Mouse (Mus musculus) forelimb bud, embryonic 11.5 days (tissue): ENCODE data around the gene 9830107B12Rik.

Experiments
- DNase-seq: peaks from one replicate; pipeline ENCODE4 v3.0.0-alpha.2; 2012; ENCODE audit warnings: low read depth, low spot score

Gene 9830107B12Rik

DNA sequence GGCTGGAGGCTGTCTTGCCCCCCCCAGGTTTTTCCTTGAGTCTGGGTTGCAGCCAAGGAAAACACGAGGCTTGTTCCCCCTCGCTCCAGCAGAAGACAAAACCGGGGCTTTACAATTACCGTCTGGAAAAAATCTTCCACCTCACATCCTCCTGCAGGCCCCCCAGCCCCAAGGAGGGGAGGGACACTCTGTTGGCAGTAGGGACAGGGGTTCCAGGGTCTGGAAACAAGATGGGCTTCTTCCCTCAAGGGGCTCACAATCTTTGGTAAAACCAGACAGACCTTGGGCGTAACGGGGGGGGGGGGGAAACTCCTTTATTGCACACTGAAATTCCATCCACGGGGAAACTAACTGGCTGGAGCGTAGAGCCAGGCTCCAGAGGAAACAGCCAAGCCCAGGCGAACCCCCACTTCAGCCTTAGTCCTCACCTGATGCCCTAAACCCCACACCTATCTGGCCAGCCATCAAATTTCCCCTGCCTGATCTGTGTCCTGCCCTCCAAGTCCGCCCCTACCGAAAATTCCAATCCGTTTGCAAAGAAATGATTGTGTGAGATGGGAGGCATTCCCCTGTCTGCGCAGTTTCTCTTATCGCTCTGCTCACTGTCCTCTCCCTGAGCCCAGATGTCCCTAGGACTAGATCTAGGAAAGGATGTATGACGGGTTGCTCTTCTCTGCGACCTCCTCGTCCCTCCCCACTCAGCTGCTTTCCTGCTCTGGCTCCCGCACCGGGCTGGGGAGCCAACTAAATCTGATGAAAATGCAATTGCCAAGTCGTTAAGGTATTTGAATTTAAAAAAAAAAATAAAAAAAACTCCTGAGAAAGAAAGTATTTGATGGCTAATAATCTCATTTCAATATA, 51.0 kb downstream of the 9830107B12Rik start:
- DNase-seq: no peak

DNA sequence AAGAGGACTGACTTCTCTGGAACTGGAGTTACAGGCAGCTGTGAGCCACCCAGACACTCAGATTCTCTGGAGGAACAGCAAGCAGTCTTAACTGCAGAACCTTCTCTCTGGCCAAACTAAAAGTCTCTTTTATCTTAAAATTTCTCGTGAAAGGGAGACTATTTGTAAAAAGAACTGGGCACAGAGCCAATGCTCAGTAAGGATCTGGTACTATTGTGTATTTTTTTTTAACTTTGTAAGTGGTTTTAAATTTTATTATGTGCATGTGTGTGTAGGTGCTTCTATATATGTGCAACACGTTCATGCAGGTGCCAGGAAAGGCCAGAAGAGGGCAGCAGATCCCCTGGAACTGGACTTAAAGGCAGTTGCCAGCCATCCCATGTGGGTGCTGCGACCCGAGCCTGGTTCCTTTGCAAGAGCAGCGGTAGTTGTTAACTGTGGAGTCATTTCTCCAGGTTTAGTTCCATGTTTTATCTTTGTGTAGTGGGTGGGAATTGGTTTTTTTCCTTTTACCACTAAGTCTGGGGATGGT, 52.7 kb downstream of the 9830107B12Rik start:
- DNase-seq: no peak

DNA sequence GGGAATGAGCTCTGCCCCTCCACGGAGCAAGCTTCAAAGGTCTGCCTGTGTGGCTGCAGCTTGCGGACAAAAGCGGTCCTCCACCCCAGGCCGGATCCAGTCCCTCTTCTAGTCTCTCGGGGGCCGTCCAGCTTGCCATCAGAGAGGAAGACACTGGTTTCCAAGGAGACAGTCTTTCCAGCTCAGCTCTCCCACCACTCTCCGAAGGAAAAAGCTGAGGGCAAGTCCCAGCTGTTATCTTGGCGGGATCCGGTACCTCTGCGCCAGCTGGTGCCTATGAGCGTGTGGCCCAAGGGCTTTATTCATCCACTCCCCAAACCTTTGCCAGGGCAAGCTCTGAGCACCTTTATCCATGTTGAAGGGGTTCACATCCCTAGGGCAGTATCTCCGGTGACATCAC, 55.8 kb downstream of the 9830107B12Rik start:
- DNase-seq: no peak

DNA sequence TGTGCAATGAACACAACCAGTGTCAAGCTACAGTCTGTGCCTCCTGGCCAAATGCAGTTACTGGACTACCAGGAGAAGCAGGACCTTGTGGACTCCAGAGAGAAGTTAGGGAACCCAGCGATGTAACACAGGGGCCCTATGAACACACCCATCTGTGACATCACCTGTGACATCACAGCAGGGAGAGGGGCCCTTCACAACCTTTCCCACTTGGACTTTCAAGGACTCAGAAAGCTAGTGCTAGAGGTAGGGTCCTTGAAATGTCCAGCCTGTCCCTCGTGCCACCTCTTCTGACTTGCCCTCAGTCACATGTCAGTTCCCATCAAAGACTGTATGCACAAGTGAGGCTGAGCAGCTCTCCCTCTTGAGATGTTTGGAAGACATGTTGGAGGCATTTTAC, 56.6 kb downstream of the 9830107B12Rik start:
- no peak for DNase-seq

DNA sequence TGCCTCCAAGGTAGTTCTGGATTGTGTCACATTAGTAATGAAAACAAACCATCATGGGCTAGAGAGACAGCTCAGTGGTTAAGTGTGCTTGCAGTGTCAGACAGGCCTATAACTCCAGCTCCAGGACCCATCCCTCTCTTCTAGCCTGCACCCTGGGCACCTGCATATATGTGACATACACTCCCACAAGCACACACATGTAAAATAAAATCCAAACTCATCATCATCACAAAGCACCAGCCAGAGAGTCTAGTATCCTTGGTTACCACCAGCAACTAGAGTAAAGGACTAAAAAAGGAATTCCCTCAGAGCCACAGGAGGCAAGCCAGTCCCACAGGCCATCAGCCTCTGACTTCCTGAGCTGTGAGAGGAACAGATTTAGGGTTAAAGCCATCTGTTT, 57.0 kb downstream of the 9830107B12Rik start, which contains the start of gene 1700067P10Rik:
Gene 1700067P10Rik (plus strand): TSS at position 301 of the 400 bp plus-strand sequence.
- DNase-seq: no peak

- DNase-seq: no peak
Measured at GRCm38 (mm10) chr17:48080626-48081025, 65.4 kb downstream of the 9830107B12Rik start.
